Mouse (Mus musculus) spleen, embryonic (tissue): Measurements from ENCODE around the gene Plxna2.

ENCODE experiments used
- CTCF ChIA-PET: fragments of 350-600 bp; sonication (Branson Sonifier 250); formaldehyde crosslinking; loops from one replicate; lab custom pipeline; 2022; lab: Charles Lee

The Plxna2 gene

DNA sequence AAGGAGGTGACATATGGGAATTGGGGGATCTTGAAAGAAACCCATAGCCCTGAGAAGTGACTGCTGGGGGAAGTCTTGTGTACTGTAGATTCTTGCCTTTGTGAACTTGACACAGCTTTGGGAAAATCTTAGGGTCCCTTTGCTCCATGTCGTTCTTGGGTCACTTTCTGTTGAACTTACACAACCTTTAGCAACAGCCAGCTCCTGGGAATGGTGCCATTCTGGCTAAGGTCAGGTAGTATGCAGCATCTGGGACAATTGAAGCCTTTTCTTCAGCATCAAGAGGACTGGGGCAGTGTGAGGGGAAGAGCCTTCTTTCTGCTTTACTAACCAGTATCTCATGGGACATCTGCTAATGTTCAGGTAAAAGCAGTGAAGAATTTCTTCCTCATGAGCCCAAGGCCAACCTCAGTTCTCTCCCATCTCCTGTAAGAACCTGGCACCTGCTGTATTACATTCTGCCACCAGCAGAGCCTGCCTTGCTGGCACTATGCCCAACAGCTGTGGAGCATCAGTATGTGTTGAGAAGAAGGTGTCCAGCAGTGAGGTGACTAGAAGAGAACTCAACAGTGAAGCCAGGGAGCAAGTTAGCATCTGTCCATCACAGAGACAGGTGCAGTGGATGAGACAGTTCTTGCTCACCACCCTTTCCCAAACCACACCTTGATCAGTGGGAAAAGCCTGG, 86.3 kb downstream of the Plxna2 start:
- CTCF ChIA-PET, result no interaction called here

DNA sequence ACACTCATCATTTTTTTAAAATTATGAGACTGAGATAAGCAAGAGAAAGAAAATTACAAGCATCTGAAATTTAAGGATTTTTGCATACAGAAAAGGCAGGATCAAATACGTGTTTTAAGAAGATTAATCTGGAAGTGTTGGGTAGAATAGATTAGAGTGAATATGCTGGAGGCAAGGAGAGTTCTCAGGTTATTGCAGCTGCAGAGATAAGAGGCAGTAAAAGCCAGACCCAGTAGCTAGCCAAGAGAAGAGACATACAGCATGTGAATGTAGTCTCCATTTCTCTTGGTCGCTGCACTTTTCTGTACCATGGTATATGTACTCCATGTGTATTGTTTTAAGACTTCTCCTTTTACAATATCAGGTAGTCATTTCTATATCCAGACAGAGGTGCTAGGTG, 88.5 kb downstream of the Plxna2 start:
- CTCF ChIA-PET, result no interaction called here

DNA sequence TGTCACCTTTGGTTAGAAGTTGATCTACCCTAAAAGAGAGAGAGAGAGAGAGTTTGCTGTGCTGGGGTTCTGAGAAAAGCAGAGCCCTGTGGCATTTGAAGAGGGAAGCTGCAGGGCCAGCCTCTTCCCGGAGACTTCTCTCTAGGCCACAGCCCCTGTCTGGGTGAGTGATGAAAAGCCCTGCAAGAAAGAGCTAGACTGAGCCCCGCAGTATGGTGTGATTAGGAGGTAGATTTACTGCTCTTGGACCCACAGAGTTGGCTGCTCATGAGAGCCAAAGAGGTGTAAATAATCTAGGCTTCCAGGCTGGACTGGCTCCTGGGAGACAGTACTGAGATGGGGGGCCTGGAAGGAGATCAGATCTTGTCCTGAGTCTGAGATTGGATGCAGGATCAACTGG, 94.4 kb downstream of the Plxna2 start:
- CTCF ChIA-PET, result no interaction called here

DNA sequence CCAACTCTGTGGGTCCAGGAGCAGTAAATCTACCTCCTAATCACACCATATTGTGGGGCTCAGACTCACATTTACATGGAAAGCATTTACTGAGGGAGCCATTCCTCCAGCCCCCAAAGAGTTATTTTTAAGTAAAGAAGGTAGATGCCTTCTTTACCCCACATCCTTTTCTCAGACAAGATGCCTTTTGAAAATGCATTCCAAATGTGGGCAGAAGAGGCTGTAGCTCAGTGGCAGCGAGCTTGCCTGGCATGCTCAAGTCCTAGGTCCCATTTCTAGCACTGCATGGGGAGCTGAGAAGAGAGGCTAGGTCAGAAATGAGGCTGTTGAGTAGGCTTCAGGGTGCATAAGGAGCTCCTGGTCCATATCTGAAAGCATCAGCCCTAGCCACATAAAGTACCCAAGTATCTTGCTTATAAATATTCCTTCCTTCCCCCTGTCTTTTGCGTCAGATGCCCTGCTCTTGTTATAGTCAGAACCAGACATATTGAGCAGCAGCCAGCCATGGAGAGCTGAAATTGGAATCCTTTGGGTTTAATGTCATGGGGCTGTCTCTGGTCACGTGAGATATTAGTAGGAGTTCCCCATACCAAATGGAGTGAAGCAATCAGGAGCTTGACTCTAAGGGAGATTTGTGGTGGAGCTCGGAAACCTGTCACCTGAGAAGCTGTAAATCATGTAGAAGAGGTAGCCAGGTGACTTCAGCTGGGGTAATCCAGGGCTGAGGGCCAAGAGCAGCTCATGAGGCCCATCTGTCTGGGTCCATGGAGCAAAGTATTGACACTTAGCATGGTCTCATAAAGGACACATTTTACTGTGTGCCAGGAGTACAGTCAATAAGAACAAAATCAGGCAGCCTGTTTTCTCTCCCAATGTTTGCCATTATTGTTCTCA, 96.4 kb downstream of the Plxna2 start:
- CTCF ChIA-PET, result no interaction called here

DNA sequence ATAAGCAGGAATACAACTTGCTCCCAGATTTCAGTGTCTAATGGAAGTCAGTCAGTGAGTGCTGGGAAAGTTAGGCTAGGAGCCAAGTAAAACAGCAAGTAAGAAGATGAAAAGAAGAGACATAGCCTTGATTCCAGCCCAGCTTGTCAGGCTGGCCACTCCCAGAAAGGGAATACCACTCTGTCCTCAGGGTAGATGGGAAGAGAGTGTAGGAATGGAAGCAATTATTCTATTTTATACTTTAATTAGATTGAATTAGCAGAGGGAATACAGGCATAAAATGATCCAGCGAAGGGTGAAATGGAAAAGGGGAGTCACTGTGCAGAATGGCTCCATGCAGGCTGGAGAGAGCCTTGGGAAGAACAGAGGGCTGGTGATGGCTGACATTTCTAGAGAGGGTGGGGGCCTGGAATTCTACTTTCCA, 99.4 kb downstream of the Plxna2 start:
- CTCF ChIA-PET, result no interaction called here

DNA sequence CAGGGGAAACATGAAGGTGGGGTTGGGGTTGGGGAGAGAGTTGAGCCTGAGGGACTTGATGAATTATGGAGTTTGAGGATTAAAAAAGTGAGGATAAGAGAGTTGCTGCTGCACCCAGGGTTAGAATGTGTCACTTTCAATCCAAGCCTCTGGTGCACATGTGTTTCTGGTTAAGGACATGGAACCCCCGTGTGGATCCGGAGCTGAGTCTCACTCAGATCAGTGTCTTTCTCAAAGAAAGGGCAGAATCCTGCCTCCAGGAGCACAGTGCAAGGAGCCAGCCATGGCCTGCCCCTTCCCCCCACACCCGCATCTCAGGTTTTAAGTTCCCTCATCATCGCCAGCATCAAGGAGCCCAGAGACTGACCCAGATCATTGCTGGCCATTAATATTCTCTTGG, 102.4 kb downstream of the Plxna2 start:
- CTCF ChIA-PET, result no interaction called here

DNA sequence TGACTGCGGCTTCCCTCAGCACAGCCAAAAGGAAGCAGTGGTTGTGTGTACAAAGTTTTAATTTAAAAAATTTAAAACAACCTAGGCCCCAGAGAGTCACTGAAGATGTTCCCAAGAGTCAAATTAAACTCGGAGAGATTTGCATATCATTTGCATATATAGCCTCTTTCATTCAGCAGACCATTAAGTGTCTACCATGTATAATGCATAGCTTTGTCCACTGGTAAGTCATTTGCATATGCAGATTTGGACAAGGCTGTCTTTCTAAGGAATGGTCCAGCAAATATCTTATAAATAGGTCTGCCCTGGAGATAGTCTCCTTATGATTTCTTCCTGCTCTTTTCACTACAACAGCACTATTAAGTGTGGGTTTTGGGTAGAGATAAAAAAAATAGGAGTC, 103.2 kb downstream of the Plxna2 start:
- CTCF ChIA-PET, result no interaction called here

DNA sequence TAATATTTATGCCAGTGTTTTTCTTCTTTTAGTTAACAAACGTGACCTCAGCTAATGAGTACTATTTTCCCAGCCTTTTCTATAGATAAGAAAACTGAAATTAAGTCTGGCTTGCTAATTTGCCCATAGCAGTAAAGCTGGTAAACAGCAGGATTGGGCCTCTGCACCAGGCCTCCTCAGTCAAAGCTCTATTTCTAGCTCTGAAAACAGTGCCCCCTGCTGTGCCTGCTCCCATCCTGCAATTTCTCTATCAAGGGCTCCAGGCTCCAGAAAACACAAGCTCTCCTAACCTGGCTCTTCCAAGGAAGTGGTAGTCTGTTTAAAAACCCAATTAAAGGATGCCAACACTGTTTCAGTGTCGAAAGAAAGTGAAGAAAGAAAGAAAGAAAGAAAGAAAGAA, 104.3 kb downstream of the Plxna2 start:
- CTCF ChIA-PET, result no interaction called here

DNA sequence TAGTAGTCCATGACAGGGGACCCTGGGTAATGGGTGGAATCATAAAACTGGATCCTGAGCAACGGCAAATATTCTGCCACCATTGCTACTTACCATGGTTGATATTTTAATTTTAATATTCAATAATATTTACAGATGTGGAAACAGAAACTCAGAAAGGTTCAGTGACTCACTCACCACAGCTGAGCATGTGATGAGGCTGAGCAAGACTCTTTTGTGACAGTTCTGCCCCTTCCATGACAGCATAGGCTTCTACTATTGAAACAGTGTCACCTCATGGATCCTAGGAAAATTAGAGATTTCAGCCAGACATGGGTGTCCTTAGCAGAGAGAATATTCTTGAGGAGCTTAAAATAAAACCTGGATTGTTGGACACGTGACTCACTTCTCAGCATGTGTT, 116.8 kb downstream of the Plxna2 start:
- CTCF ChIA-PET, result interaction anchor here (0.6 kb wide), 1 partner anchor 42 kb away, joined by 3 read pairs; no protein-coding TSS in a partner anchor

DNA sequence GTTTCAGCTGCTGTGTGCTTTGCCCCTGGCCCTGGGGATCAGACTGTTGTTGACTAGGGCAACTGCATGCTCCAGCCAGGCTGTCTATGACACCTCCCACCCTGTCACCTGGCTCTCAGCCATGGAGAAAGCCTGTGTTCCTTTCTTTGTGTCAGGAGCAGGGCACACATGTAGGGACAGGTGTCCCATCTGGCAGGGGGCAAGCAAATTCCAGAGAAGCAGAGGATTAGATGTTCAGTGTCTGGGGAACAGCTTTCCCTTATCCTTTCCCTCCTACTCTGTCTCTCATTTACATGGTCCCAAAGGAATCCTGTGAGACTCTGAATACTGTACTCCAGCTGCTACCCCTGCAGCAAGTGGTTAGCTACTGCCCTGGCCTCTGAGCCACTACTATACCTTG, 121.9 kb downstream of the Plxna2 start:
- CTCF ChIA-PET, result no interaction called here

DNA sequence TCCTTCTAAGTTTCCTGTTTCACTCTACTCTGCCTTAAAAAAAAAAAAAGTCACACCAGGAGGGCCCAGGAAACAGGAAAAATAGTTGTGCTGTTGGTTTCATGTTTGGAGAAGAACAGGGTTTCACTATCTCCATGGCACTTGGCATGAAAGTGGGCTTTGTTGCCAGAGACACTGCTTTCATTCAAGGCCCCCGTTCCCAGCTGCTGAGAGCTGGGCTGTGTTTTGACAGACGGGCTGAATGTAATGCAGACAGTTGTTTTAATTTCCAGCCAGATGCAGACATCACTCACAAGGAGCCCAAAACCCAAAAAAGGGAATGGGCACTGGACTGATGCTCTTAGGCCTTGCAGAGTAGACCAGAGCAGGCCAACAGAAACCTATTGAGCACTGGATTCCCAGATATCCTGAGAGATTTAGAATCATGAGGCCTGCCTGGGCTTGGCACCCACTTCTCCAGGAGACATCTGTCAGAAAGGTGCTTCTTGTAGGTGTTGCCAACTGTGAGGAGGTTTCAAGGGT, 124.9 kb downstream of the Plxna2 start:
- CTCF ChIA-PET, result no interaction called here

DNA sequence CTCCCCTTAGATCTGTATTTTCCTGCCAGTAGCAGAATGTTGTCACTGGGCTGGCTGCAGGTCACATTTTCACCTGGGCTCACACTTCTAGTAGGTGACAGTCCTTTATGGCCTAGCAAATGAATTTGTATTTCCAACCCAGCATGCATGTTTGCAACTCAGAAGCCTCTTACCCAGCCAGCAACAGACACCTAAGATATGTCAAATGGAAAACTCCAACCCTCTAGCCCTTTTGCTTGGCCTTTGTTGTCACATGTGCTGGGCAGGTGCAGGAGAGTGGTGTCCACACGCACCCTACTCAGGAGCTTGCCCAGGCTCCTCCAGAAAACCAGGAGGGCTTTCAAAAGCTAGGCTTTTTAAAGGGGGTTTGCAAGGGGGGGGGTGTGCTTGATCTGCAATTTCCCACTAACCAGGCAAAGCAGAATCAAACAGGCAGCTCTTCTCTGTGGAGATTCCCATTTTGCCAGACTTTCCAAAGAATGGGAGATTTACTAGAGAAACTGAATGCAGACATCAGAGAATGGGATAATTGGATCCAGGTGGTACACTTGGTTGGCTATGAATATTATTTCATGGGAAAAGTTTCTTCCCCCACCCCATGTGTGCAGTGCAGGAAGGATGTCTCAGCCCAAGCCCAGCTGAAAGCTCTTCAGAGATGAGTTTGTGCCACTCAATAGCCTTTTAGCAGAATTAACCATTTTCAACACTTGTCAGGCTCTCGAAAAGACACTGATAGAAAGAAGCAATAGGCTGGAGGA, 127.3 kb downstream of the Plxna2 start:
- CTCF ChIA-PET, result no interaction called here

DNA sequence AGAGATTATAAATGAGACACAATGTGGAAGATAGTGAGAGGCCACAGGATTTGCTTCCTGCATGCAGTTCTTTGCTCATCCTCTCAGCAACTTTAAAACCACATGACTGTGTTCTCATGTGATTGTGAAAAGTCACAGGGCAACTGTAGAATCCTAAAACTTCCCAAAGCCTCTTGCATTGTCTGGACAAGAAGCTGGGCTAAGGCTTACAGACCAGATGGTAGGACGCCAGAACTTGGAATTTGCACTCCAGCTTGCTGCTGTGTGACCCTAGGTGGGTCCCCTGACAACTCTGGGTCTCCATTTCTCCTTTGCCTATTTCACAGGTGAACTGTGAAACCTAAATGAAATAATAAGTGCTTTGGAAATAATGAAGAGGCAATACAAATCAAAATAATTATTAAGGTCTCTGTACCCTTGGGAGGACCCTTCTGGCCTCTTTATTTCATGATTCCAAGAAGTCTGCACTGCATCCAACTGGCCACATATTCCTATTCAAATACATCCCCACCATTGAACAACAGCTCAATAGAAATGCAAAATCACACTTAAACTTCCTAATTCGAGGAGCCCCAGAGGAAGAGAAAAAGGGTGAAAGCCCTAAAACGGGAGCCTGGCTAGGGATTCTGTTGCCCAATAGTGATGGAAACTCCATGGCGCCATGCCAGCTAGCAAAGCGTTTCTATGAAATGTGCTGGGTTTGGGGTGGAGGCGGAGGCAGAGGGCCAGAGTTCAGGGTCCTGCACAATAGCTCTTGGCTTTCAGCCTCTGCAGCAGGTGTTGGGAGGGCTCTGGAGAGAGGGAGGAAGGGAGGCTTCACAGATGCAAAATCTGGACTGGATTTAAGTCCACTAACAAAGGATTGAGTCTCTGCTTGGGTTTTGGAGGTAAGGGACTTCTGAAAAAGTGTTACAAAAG, 128.6 kb downstream of the Plxna2 start:
- CTCF ChIA-PET, result no interaction called here

DNA sequence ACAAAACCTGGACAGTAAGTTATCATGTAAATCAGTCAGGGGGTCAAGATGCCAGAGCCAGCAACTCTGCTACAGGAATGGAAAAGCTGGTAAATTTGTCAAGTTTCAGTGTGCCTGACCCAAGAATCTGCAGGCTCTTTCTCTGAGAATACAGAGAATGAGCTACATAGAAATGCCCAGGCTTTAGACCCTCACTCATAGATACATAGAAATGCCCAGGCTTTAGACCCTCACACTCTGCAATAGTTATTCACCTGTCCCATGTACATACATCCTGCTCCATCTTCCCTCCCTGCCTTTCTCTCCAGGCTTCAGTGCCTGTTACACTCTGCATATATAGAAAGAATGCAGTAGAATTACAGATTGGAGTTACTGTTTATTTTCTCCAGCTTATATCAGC, 129.2 kb downstream of the Plxna2 start:
- CTCF ChIA-PET, result no interaction called here

DNA sequence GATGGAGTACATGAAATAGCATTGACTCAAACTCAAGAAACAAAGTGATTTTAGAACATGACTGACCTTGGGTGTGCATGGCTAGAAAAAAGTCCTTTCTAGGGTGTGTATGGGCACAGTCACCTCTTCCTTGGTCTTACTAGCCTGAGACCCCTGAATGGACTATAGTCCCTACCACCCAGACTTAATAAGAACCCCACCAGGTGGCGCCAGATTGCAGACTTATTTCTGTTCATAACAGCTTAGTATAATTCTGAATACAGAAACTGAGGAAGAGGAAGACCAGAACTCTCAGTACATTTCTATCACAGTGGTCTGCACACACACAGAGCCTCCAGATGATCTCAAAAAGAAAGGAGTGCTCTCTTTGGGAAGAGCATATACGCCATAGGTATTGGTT, 135.2 kb downstream of the Plxna2 start:
- CTCF ChIA-PET, result interaction anchor here (0.6 kb wide), 1 partner anchor 180 kb away, joined by 3 read pairs; no protein-coding TSS in a partner anchor

DNA sequence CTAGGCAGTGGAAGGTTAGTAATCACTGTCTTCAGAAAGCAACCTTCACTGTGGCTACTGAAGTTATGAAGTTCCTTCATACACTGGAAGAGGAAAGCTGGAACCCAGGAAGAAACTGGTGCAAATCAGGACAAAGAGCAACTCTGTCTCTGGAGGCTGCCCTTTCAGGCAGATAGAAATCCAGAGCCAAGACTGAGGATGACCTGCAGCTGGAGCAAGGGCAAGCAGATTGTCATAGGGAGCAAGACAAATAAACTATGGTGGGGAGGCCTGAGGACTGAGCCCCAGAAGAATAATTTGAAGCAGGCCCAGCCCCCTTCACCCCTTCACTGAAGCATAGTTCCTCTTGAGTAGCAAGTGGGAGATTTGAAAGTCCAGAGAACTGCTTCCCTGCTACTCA, 138.0 kb downstream of the Plxna2 start:
- CTCF ChIA-PET, result no interaction called here

DNA sequence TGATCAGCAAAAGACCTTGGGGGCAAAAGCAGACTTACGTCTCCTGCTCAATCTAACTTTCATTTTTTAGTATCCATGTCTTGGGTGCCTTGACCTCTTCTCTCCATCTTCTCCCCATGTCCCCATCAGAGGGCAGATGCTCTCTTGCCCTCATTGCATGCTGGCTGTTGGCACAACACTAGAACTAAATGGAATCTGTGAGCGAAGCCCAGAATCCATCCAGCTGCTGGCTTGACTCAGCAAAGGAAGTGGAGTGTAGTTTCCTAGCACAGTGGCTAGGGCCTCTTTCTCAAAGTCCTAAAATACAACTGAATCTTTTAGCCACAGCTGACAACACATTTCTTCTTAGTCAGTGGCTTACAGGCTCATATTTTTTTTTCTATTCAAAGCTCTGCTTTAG, 138.4 kb downstream of the Plxna2 start:
- CTCF ChIA-PET, result no interaction called here

DNA sequence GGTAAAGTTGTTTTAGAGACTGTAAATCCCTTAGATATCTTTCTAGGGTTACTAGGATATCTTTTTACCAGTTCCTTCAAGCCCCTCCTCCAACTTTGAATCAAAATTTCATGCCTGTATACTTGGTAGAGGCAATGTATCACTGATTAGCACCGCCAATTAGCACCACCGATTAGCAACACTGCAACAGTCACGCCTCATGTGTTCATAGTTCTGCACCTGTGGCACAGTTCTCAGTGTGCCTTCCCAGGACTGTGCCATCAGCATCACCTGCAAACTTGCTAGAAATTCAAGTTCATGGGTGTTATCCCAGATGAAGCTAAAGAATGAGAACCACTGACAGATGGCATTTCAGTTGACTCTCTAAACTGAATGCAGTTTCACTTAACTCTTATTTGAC, 138.8 kb downstream of the Plxna2 start:
- CTCF ChIA-PET, result no interaction called here

DNA sequence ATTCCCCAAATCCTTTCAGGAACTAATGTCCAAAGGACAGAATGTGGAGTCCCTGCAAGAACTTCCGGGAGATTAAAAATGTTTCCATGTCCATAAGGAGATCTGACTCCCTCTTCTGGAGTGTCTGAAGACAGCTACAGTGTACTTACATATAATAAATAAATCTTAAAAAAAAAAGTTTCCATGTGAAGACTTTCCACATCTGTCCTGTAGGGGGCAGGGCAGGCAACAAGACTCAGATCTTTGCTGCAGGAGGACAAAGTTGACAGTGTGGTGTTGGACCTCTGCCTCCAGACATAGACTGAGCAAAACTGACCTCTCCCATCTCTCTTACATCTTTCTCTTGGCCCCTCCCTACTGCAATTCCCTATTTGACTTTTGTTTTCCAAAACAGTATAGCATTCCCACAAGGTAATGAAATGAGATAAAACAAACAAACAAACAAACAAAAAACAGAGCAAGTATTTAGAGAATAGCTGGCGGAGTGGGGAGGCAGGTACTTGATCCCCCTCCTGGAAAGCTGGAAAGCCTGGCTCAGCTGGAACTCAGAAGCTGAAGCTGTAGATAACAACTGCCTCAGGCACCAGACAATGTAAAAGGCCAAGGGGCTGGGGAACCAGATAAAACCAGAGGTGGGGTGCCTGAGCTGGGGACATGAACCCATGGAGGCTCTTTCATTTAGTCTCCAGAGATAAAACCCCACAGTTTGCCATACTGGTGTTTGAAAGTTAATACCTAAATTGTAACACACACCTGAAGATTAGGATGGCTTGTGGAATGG, 143.6 kb downstream of the Plxna2 start:
- CTCF ChIA-PET, result interaction anchor here (0.6 kb wide), 1 partner anchor 718 kb away, joined by 5 read pairs; no protein-coding TSS in a partner anchor

DNA sequence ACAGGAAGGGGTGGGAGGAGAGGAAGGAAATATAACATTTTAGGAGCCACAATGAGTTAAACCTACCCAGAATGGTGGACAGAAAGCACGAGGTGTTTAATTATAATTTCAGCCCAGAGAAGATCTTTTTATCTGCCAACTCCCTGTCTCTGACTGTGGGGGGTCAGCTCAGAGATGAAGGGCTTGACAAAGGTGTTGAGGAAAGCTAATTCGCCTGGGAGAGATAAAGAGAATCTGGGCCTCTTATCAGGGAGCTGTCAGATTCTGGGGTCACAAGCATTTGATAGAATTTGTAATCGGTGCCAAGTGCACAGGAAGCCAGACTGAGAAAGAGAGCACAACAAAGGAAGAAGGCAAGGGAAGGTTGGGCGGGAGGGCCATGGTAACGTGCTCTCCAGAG, 144.9 kb downstream of the Plxna2 start:
- CTCF ChIA-PET, result no interaction called here
